Mouse (Mus musculus) thymus, adult 2 months (tissue): ENCODE measurements around the gene Gpr87. TPM values are rescaled to one million over a fixed set of nuclear protein-coding genes. Genes with fewer than 3 reads are reported as not detected.

Source experiments
- DNase-seq: peaks from one replicate; pipeline ENCODE4 v3.0.0; 2021
- H3K27ac ChIP-seq: fragments of 200-500 bp; 2 replicates; pipeline ENCODE4 v1.5.1; 2012; ENCODE audit warnings: low read length, control low read depth; ENCODE audit not compliant: control insufficient read depth, insufficient read depth
- H3K27me3 ChIP-seq: fragments of 200-500 bp; 2 replicates; pipeline ENCODE4 v1.6.1; 2012; ENCODE audit warnings: mild to moderate bottlenecking, low read length, moderate library complexity, mixed read lengths; ENCODE audit not compliant: control insufficient read depth, insufficient read depth
- H3K36me3 ChIP-seq: fragments of 200-500 bp; 2 replicates; pipeline ENCODE4 v1.6.1; 2012; ENCODE audit warnings: mild to moderate bottlenecking, low read length, moderate library complexity; ENCODE audit not compliant: control insufficient read depth, insufficient read depth
- H3K4me1 ChIP-seq: fragments of 200-500 bp; replicated peaks from 2 replicates; pipeline ENCODE4 v1.6.1; 2012; ENCODE audit warnings: low read length; ENCODE audit not compliant: control insufficient read depth, insufficient read depth
- H3K4me3 ChIP-seq: fragments of 200-500 bp; 2 replicates; pipeline ENCODE4 v1.5.1; 2012; ENCODE audit warnings: mild to moderate bottlenecking, low read length, control low read depth, moderate library complexity; ENCODE audit not compliant: control insufficient read depth, insufficient read depth
- CTCF ChIP-seq: fragments of 200-500 bp; IDR thresholded peaks from 2 replicates; pipeline ENCODE4 v1.5.1; 2012; ENCODE audit warnings: mild to moderate bottlenecking, control low read depth, low read length, moderate library complexity, borderline replicate concordance; ENCODE audit not compliant: control insufficient read depth, poor library complexity, insufficient read depth; ENCODE audit errors: extremely low read depth
- POLR2A ChIP-seq: fragments of 200-500 bp; IDR thresholded peaks from 2 replicates; pipeline ENCODE4 v1.6.1; 2012; ENCODE audit warnings: mild to moderate bottlenecking, low read length, control low read depth, moderate library complexity; ENCODE audit not compliant: control insufficient read depth, poor library complexity, insufficient read depth; ENCODE audit errors: extremely low read depth
- WGBS: fragments of 180-500 bp; shearing (Covaris S2); methylation state at CpG from one replicate; pipeline ENCODE4 v1.1.7; 2018; 5-methylcytosine and 5-hydroxymethylcytosine counted together
- polyA plus RNA-seq: library from polyadenylated mRNA; depleted of rRNA; stranded (reverse); fragments of >200 nt; gene quantifications from 2 replicates; pipeline ENCODE4 v1.2.3, GENCODE M21; 2012; rRNA removed

The Gpr87 gene
- polyA plus RNA-seq, result 2.9 and 3.7 TPM in 2 replicates

DNA sequence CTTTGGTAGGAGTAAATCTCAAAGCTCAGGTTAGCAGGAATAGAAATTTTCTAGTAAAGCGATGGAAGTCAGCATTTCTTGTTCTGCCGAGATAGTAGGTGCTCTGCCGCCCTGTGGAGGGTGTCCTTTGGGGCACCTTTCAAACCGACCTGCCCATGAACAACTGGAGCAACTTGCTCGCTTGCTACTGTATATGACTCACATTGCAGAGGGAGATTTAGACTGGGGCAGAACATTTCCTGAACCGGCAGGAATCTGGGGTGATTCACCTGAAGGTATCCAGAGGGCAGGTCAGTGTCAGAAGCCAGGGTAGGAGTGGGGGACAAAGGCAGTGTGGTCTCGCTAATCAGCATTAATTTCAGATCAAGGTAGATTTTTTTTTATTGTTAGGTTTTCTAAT, at the start of gene Gpr87:
Gene Gpr87 (minus strand): TSS at position 167 of the 400 bp plus-strand sequence.
- H3K4me1 ChIP-seq, result peaks cover under 1% of the 10 kb centered on the region
- no peaks in the 10 kb centered on the region for H3K36me3 ChIP-seq
- no peak within 1 kb of the TSS for H3K4me3 ChIP-seq
- H3K27me3 ChIP-seq, result no peaks in the 10 kb centered on the region
- no peak for DNase-seq
- TF ChIP-seq CTCF (no peak), POLR2A (no peak)
- H3K27ac ChIP-seq, result no peak within 1 kb of the TSS
- 95% methylated on average over 7 of the region's 7 CpGs for WGBS

- no peak for DNase-seq
- Histone ChIP-seq H3K4me1 (no peaks in the 10 kb centered on the region), H3K27me3 (no peaks in the 10 kb centered on the region), H3K36me3 (no peaks in the 10 kb centered on the region), H3K4me3 (no peak overlapping the region), H3K27ac (no peak overlapping the region)
- 92% methylated on average over 6 of the region's 6 CpGs for WGBS
- no peak for TF ChIP-seq POLR2A
- no peak for TF ChIP-seq CTCF
These were observed 48.5 kb upstream of the Gpr87 start for GRCm38 (mm10) chr3:59243384-59243783.

- H3K27me3 ChIP-seq, result no peaks in the 10 kb centered on the region
- no peaks in the 10 kb centered on the region for H3K36me3 ChIP-seq
- no peak overlapping the region for H3K4me3 ChIP-seq
- WGBS, result 3% methylated on average over 5 of the region's 5 CpGs
- peak; percentile 59 for DNase-seq
- peak overlapping the region; percentile 52 for H3K27ac ChIP-seq
- H3K4me1 ChIP-seq, result peaks cover 2% of the 10 kb centered on the region
- TF ChIP-seq POLR2A (no peak), CTCF (no peak)
These were observed 40.0 kb upstream of the Gpr87 start for GRCm38 (mm10) chr3:59234878-59235277.

DNA sequence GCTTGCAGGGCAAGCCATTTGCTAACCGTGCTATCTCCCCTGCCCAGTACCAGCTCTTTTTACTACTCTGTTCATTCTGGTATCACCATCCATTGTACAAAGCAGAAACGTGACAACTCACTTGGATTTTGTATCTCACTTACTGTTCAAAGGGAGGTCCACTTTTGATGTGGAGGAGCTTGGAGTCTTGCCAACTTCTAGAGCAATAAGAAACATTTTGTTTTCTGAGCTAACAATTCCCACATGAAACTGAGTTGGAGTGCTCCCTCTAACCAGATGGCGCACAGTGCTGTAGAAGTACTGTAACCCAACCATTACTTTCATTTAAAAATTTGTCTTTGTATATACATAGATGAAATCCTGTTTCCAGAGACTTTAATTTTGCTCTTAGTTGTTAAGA, 36.0 kb upstream of the Gpr87 start:
- WGBS, result 33% methylated on average over 3 of the region's 3 CpGs
- Histone ChIP-seq H3K36me3 (no peaks in the 10 kb centered on the region), H3K27ac (no peak overlapping the region), H3K4me3 (no peak overlapping the region), H3K4me1 (peaks cover 16% of the 10 kb centered on the region), H3K27me3 (no peaks in the 10 kb centered on the region)
- DNase-seq, result no peak
- TF ChIP-seq POLR2A, result no peak

GRCm38 (mm10) chr3:59228730-59229551, 34.0 kb upstream of the Gpr87 start:
- WGBS, result 3% methylated on average over 10 of the region's 10 CpGs
- Histone ChIP-seq H3K27ac (peak overlapping the region; percentile 98), H3K36me3 (no peaks in the 10 kb centered on the region), H3K4me3 (peak overlapping the region; percentile 24), H3K4me1 (peaks cover 16% of the 10 kb centered on the region), H3K27me3 (no peaks in the 10 kb centered on the region)
- no peak for TF ChIP-seq POLR2A
- TF ChIP-seq CTCF, result no peak
- DNase-seq, result peak; percentile 38

DNA sequence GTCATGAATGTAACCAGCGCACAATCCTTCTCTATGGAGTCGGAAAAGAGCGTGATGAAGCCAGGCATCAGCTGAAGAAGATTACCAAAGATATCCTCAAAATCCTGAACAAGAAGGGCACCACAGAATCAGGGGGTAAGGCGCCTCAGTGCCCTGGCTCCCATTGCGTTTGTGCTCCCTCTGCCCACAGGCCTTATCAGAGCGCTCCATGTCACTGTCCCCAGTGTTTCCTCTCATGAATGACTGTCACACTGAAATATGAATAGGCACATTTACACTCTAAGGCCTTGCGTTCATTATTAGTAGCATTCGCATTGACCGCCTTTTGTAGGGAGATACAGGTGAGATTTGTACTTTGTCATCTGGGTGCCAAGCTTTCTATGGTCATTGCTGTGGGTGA, 32.8 kb upstream of the Gpr87 start:
- Histone ChIP-seq H3K36me3 (no peaks in the 10 kb centered on the region), H3K4me3 (no peak overlapping the region), H3K27me3 (no peaks in the 10 kb centered on the region), H3K27ac (no peak overlapping the region; the same call in 1 of the 2 replicates), H3K4me1 (peaks cover 16% of the 10 kb centered on the region)
- TF ChIP-seq CTCF, result no peak
- no peak for TF ChIP-seq POLR2A
- no peak for DNase-seq
- 97% methylated on average over 9 of the region's 9 CpGs for WGBS

- Histone ChIP-seq H3K4me1 (peaks cover 16% of the 10 kb centered on the region), H3K27me3 (no peaks in the 10 kb centered on the region), H3K27ac (no peak overlapping the region), H3K4me3 (no peak overlapping the region), H3K36me3 (no peaks in the 10 kb centered on the region)
- DNase-seq, result no peak
- TF ChIP-seq CTCF (no peak), POLR2A (no peak)
These were observed 30.5 kb upstream of the Gpr87 start for GRCm38 (mm10) chr3:59225411-59225810.
